Mouse (Mus musculus) MEL (cell line): ENCODE data around the gene Tpx2.

Experiments
- CTCF ChIP-seq, 3 experiments: IDR thresholded peaks in 2 of 3; conservative IDR thresholded peaks in 1 of 3; 2 replicates each; pipeline ENCODE4 v1.5.1; 2011 to 2012; ENCODE audit warnings: low read length in 3 of 3, low read depth in 2 of 3, mild to moderate bottlenecking in 2 of 3, improper control_type of control experiment in 1 of 3, inconsistent platforms in 1 of 3, mixed read lengths in 1 of 3, moderate library complexity in 1 of 3; ENCODE audit not compliant: control insufficient read depth in 1 of 3, insufficient read depth in 1 of 3, poor library complexity in 1 of 3, severe bottlenecking in 1 of 3
- GATA1 ChIP-seq: IDR thresholded peaks from 2 replicates; pipeline ENCODE4 v1.6.1; 2011; ENCODE audit warnings: low read depth, low read length, improper control_type of control experiment
- MAFK ChIP-seq: IDR thresholded peaks from 2 replicates; pipeline ENCODE4 v1.6.1; 2011; ENCODE audit warnings: low read depth, mild to moderate bottlenecking, low read length, improper control_type of control experiment, borderline replicate concordance

DNA sequence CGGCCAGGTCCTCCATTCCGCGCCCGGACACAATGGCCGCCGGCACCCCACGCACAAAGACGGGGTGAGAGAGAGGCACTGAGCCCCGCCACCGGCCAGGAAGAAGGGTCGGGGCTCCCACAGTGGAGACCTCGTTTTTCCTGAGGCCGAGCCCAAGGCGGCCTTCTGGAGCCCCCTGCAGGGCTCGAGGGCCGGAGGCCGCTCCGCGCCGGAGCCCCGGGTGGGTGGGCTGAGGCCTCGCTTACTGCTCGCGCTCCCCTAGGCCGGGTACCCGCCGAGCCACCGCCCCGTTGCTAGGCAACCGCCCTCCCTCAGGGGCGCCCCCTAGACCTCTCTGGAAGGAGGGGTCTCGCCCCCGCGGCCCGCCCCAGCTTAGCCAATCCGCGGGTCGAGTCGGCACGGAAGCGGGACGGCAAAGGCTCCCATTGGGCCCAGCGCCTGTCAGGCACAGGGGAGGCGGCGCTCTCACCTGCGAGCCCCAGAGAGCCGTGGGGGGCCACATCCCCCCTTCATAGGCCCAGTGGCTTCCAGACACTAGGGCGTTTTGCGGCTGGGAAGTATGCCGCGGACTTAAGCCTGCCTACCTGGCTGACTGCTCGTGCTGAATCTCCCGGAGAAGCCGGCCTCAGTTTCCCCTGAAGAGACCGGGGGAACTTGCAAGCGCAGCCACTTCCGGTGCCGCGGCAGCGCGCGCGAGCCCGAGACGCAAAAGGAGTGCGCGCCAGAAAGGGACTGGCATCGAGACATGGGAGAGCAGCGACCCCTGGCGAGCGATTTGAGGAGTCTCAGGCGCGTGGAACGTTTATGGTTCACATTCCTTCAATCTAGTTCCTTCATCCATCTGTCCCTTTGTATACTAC, 16.5 kb upstream of the Tpx2 start, which contains the start of gene Bcl2l1:
- TF ChIP-seq GATA1: no peak
- no peak for TF ChIP-seq MAFK
- peak; percentile 28 to 98 (median 79) for TF ChIP-seq CTCF (IDR thresholded peaks at IDR 0.05 in 2 of 3, conservative IDR thresholded peaks at IDR 0.05 in 1 of 3; ENCODE audit: control insufficient read depth in 1 of 3, insufficient read depth in 1 of 3, low read depth in 2 of 3, low read length in 3 of 3, poor library complexity in 1 of 3, severe bottlenecking in 1 of 3)
